In genomic region chr15:11729381-11729780, GRCm38 (mm10) we compare ENCODE assay signal across 21 mouse cellular contexts.
A peak's percentile ranks its signal among the peaks of the same experiment; 100 is the strongest.
DNase-seq lines count a peak whose midpoint lies in the region; ATAC-seq and TF ChIP-seq lines count a peak whose summit lies in the region.
"Had no signal": no experiment of that assay in that cellular context is flagged by ENCODE, and none has a peak within 500 bp of the region (broad histone marks: within the 10 kb centered on the region; RNA-seq: fewer than 3 reads in every experiment).

No protein-coding gene starts in this region.

- WGBS in lung, postnatal 0 days: 19% methylated on average over 3 of the region's 3 CpGs

- no peak overlapping the region for H3K9ac ChIP-seq in lung, postnatal 0 days (replicated peaks; ENCODE audit: low read depth)
- H3K9ac ChIP-seq: embryonic facial prominence, embryonic 15.5 days; hindbrain, embryonic 12.5 days; intestine, embryonic 15.5 days; liver, postnatal 0 days; neural tube, embryonic 13.5 days had no signal

- TF ChIP-seq EP300 in lung, postnatal 0 days (IDR thresholded peaks at IDR 0.05): peak; percentile 90

- no peaks in the 10 kb centered on the region for H3K36me3 ChIP-seq in lung, postnatal 0 days (ENCODE audit: insufficient read depth, low read length)
- H3K36me3 ChIP-seq: embryonic facial prominence, embryonic 15.5 days; forebrain, embryonic 10.5 days; hindbrain, embryonic 12.5 days; intestine, embryonic 15.5 days; midbrain, embryonic 10.5 days; neural tube, embryonic 13.5 days had no signal

- no peaks in the 10 kb centered on the region for H3K4me1 ChIP-seq in lung, postnatal 0 days (ENCODE audit: insufficient read depth, low read depth, low read length)
- H3K4me1 ChIP-seq: embryonic facial prominence, embryonic 15.5 days; forebrain, embryonic 10.5 days; hindbrain, embryonic 12.5 days; neural tube, embryonic 13.5 days had no signal

- H3K27me3 ChIP-seq in lung, postnatal 0 days (replicated peaks; ENCODE audit: insufficient read depth, low read length): no peaks in the 10 kb centered on the region
- H3K27me3 ChIP-seq: embryonic facial prominence, embryonic 15.5 days; hindbrain, embryonic 12.5 days; intestine, embryonic 15.5 days; neural tube, embryonic 13.5 days had no signal

- peak; percentile 87 for ATAC-seq in lung, postnatal 0 days
- ATAC-seq: intestine, embryonic 15.5 days; liver, postnatal 0 days had no signal

- intact Hi-C loops in gastrocnemius, postnatal 36 days (cut with DNase I): no loop called here

- TF ChIP-seq CTCF in lung, postnatal 0 days (IDR thresholded peaks at IDR 0.05): no peak

- no peak overlapping the region for H3K4me2 ChIP-seq in lung, postnatal 0 days (replicated peaks; ENCODE audit: low read depth, low read length)
- H3K4me2 ChIP-seq: embryonic facial prominence, embryonic 15.5 days; hindbrain, embryonic 12.5 days; intestine, embryonic 15.5 days; neural tube, embryonic 13.5 days had no signal

- peak; percentile 35 for DNase-seq in embryo, embryonic 10.5 days (ENCODE audit: low spot score)
- no peak for DNase-seq in embryo, embryonic 9.5 days (ENCODE audit: extremely low spot score)
- peak; percentile 22 to 70 for DNase-seq in layer of hippocampus, adult 18-20 months (ENCODE audit: low spot score in 2 of 2)
- no peak for DNase-seq in layer of hippocampus, adult 9-10 months (ENCODE audit: low spot score)
- DNase-seq in brain, adult 2 months (ENCODE audit: low read depth, low spot score): peak; percentile 28
- DNase-seq in lung, postnatal 0 days (ENCODE audit: low spot score): peak; percentile 73
- DNase-seq in frontal cortex, postnatal 10 days (ENCODE audit: low spot score in 2 of 2): no peak
- no peak for DNase-seq in gastrocnemius, postnatal 36 days
- DNase-seq: cerebellum, adult 11-12 months; cerebellum, postnatal 25 days; heart, adult 2 months; liver; liver, postnatal 0 days; right cerebral cortex, postnatal 25 days; thymus, postnatal 36 days had no signal

- H3K9me3 ChIP-seq in lung, postnatal 0 days (ENCODE audit: low read length): no peaks in the 10 kb centered on the region
- H3K9me3 ChIP-seq: embryonic facial prominence, embryonic 15.5 days; forebrain, embryonic 10.5 days; hindbrain, embryonic 12.5 days; intestine, embryonic 15.5 days; midbrain, embryonic 10.5 days; neural tube, embryonic 13.5 days had no signal

- no peak overlapping the region for H3K27ac ChIP-seq in lung, postnatal 0 days (ENCODE audit: low read length)
- H3K27ac ChIP-seq: embryonic facial prominence, embryonic 15.5 days; forebrain, embryonic 10.5 days; heart, adult 2 months; hindbrain, embryonic 12.5 days; intestine, embryonic 15.5 days; midbrain, embryonic 10.5 days; neural tube, embryonic 13.5 days had no signal

- no peak overlapping the region for H3K4me3 ChIP-seq in lung, postnatal 0 days (ENCODE audit: low read depth, low read length)
- H3K4me3 ChIP-seq: embryonic facial prominence, embryonic 15.5 days; forebrain, embryonic 10.5 days; heart, adult 2 months; hindbrain, embryonic 12.5 days; intestine, embryonic 15.5 days; midbrain, embryonic 10.5 days; neural tube, embryonic 13.5 days had no signal

Comparison
In these comparisons a context has a peak if more than half of its experiments do, and no peak if none do; other contexts are left out.
1. DNase-seq: peak in embryo, embryonic 10.5 days (single experiment), layer of hippocampus, adult 18-20 months (2 of 2), brain, adult 2 months (single experiment) and lung, postnatal 0 days (single experiment); none in embryo, embryonic 9.5 days (single experiment), layer of hippocampus, adult 9-10 months (single experiment), frontal cortex, postnatal 10 days (0 of 2) and gastrocnemius, postnatal 36 days (0 of 2).